Mouse (Mus musculus): ENCODE data around the gene Zfp646.

DNA sequence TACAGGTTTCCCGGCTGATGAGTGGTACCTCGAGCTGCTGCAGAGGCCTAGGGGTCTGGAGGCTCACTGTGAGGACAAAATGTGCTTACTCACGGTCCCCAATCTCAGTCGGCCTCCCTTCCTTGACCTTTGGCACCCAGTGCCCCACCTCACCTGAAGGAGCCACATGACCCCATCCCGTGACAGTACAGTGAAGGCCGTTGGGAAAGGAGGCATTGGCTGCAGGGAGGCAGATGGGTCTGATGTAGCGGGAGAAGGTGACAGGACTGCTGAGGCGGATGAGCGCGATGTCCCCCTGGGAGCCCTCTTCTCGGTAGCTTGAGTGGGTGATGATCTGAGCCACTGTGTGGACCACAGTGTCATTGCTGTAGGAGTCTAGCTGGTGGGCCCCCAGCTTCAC, 50.8 kb downstream of the Zfp646 start:
- TF ChIP-seq CTCF (IDR thresholded peaks at IDR 0.05) (no peak), EP300 (IDR thresholded peaks at IDR 0.05) (no peak)
